8 mouse cellular contexts compared by ENCODE assay signal in genomic region chr6:125137002-125137671, GRCm38 (mm10). TPM values are rescaled to one million over a fixed set of nuclear protein-coding genes. Genes with fewer than 3 reads are reported as not detected.
DNase-seq lines count a peak whose midpoint lies in the region; ATAC-seq and TF ChIP-seq lines count a peak whose summit lies in the region.

No protein-coding gene starts in this region.

- H3K27ac ChIP-seq in forebrain, embryonic 12.5 days = no peak overlapping the region
- no peak overlapping the region for H3K27ac ChIP-seq in forebrain, embryonic 15.5 days (replicated peaks)
- H3K27ac ChIP-seq in liver, adult 2 months (replicated peaks; ENCODE audit: insufficient read depth, low read depth, low read length) = no peak overlapping the region
- no peak overlapping the region for H3K27ac ChIP-seq in liver, embryonic 12.5 days
- H3K27ac ChIP-seq in ES-E14 (ENCODE audit: insufficient read depth, low read depth, low read length, poor library complexity, severe bottlenecking) = 0 out of 2 replicates have a peak overlapping the region, but pooled peaks have one; percentile 7

- H3K4me1 ChIP-seq in forebrain, embryonic 12.5 days = peaks cover 13% of the 10 kb centered on the region
- peaks cover 15% of the 10 kb centered on the region for H3K4me1 ChIP-seq in forebrain, embryonic 15.5 days
- H3K4me1 ChIP-seq in liver, adult 2 months (ENCODE audit: control insufficient read depth, insufficient read depth, low read length) = peaks cover 4% of the 10 kb centered on the region; the same call in 1 of the 2 replicates
- H3K4me1 ChIP-seq in liver, embryonic 12.5 days = peaks cover 20% of the 10 kb centered on the region
- peaks cover 0 to 9% of the 10 kb centered on the region in 2 experiments; a peak in 2 of 4 replicates for H3K4me1 ChIP-seq in ES-E14 (ENCODE audit: control insufficient read depth in 2 of 2, insufficient read depth in 2 of 2, low read length in 2 of 2, poor library complexity in 1 of 2)

- no peaks in the 10 kb centered on the region for H3K9me3 ChIP-seq in forebrain, embryonic 12.5 days
- H3K9me3 ChIP-seq in forebrain, embryonic 15.5 days = no peaks in the 10 kb centered on the region
- no peaks in the 10 kb centered on the region for H3K9me3 ChIP-seq in liver, embryonic 12.5 days (replicated peaks)
- no peaks in the 10 kb centered on the region for H3K9me3 ChIP-seq in ES-E14 (ENCODE audit: control insufficient read depth, insufficient read depth, low read depth, low read length)

- no peaks in the 10 kb centered on the region for H3K27me3 ChIP-seq in forebrain, embryonic 12.5 days
- no peaks in the 10 kb centered on the region for H3K27me3 ChIP-seq in forebrain, embryonic 15.5 days
- no peaks in the 10 kb centered on the region for H3K27me3 ChIP-seq in liver, adult 2 months (ENCODE audit: control insufficient read depth, insufficient read depth, low read length)
- no peaks in the 10 kb centered on the region for H3K27me3 ChIP-seq in liver, embryonic 12.5 days (replicated peaks)

- no peak for ATAC-seq in forebrain, embryonic 12.5 days (ENCODE audit: low FRiP score)
- no peak for ATAC-seq in forebrain, embryonic 15.5 days (replicated peaks)
- no peak for ATAC-seq in liver, embryonic 12.5 days
- no peak for ATAC-seq in cerebellum, adult (ENCODE audit: insufficient number of reproducible peaks, low FRiP score, low TSS enrichment)

- H3K4me3 ChIP-seq in forebrain, embryonic 12.5 days (replicated peaks) = no peak overlapping the region
- H3K4me3 ChIP-seq in forebrain, embryonic 15.5 days = no peak overlapping the region
- H3K4me3 ChIP-seq in liver, adult 2 months (ENCODE audit: insufficient read depth, low read depth, low read length) = no peak overlapping the region
- no peak overlapping the region for H3K4me3 ChIP-seq in liver, embryonic 12.5 days
- no peak overlapping the region; a peak in 1 of 4 replicates for H3K4me3 ChIP-seq in ES-E14 (ENCODE audit: insufficient read depth in 1 of 2, low read depth in 1 of 2, low read length in 2 of 2, poor library complexity in 1 of 2, severe bottlenecking in 1 of 2)

- H3K36me3 ChIP-seq in forebrain, embryonic 12.5 days (replicated peaks) = peaks cover 89% of the 10 kb centered on the region
- H3K36me3 ChIP-seq in forebrain, embryonic 15.5 days = peaks cover 82% of the 10 kb centered on the region
- peaks cover 35% of the 10 kb centered on the region; the same call in 1 of the 2 replicates for H3K36me3 ChIP-seq in liver, adult 2 months (ENCODE audit: control insufficient read depth, insufficient read depth, low read length)
- peaks cover 92% of the 10 kb centered on the region for H3K36me3 ChIP-seq in liver, embryonic 12.5 days
- H3K36me3 ChIP-seq in ES-E14 (ENCODE audit: control insufficient read depth, insufficient read depth, low read length, poor library complexity, severe bottlenecking) = peaks cover 84% of the 10 kb centered on the region

- peak; percentile 64 for TF ChIP-seq CTCF in liver, adult 2 months (IDR thresholded peaks at IDR 0.05; ENCODE audit: low read depth, low read length)

- no peak for TF ChIP-seq POLR2A in liver, adult 2 months (IDR thresholded peaks at IDR 0.05; ENCODE audit: extremely low read depth, insufficient read depth, low read length)

- 0 out of 2 replicates have a peak overlapping the region, but pooled peaks have one; percentile 21 for H3K9ac ChIP-seq in forebrain, embryonic 12.5 days
- no peak overlapping the region for H3K9ac ChIP-seq in forebrain, embryonic 15.5 days (replicated peaks)
- H3K9ac ChIP-seq in liver, adult 2 months (ENCODE audit: low read depth, low read length) = no peak overlapping the region
- no peak overlapping the region for H3K9ac ChIP-seq in liver, embryonic 12.5 days
- H3K9ac ChIP-seq in ES-E14 (ENCODE audit: insufficient read depth, low read depth, low read length, poor library complexity, severe bottlenecking) = no peak overlapping the region

- H3K4me2 ChIP-seq in forebrain, embryonic 12.5 days = no peak overlapping the region
- H3K4me2 ChIP-seq in forebrain, embryonic 15.5 days (replicated peaks) = no peak overlapping the region
- H3K4me2 ChIP-seq in liver, embryonic 12.5 days = no peak overlapping the region

- intact Hi-C loops in heart, postnatal 14 days (cut with DNase I) = no loop called here

- in situ Hi-C loops in ES-E14 (cut with MboI; ENCODE audit: low sequenced_read_pairs in 2 of 2, unreplicated experiment in 2 of 2) = no loop called here

- 85% methylated on average over 19 of the region's 19 CpGs for WGBS in forebrain, embryonic 12.5 days
- WGBS in forebrain, embryonic 15.5 days = 85% methylated on average over 19 of the region's 19 CpGs
- 91% methylated on average over 19 of the region's 19 CpGs for WGBS in liver, adult 2 months
- 86% methylated on average over 19 of the region's 19 CpGs for WGBS in liver, embryonic 12.5 days (ENCODE audit: insufficient replicate concordance)

- DNase-seq in liver, adult 2 months (ENCODE audit: extremely low read depth, low read depth, low spot score) = no peak
- no peak for DNase-seq in ES-E14 (ENCODE audit: low read depth, low spot score)
- DNase-seq in heart, postnatal 14 days = peak; percentile 51 to 62
- DNase-seq in retina, postnatal 1 day = peak; percentile 77

- no peaks in the 10 kb centered on the region for H3K79me2 ChIP-seq in liver, adult 2 months (ENCODE audit: control insufficient read depth, insufficient read depth, low read length)

TF ChIP-seq in ES-E14, 5 proteins besides CTCF, POLR2A, EP300 and RAD21:
- no peak for TF ChIP-seq CHD2 (IDR thresholded peaks at IDR 0.05; ENCODE audit: low read depth, low read length)
- 0 out of 2 replicates have a peak, but pooled peaks have one; percentile 11 for TF ChIP-seq MAFK (IDR thresholded peaks at IDR 0.05; ENCODE audit: insufficient read depth, low read depth, low read length)

RNA-seq across cellular contexts. Expression of gene Nop2, which starts 5.4 kb away (rescaled TPM):
- polyA plus RNA-seq in forebrain, embryonic 12.5 days (2016; fragmentation: Nextera tagmentation; extraction: Ambion mirVana) = 62.9 and 63.6 TPM in 2 replicates
- 51.1 and 51.8 TPM in 2 replicates for polyA plus RNA-seq in forebrain, embryonic 15.5 days (2015; fragmentation: Nextera tagmentation; extraction: Ambion mirVana)
- 8.2 and 9.7 TPM in 2 replicates for total RNA-seq in liver, adult 2 months (2014; rRNA removed)
- polyA plus RNA-seq in liver, adult 2 months (2012; rRNA removed) = 7.7 and 11.0 TPM in 2 replicates
- polyA plus RNA-seq in liver, embryonic 12.5 days (2016; fragmentation: Nextera tagmentation; extraction: Ambion mirVana) = 83.1 and 85.3 TPM in 2 replicates
- 159 and 174 TPM in 2 replicates for total RNA-seq in ES-E14 (2012; rRNA removed)
- 10 to 100 TPM; 16.2 to 19.9 TPM for total RNA-seq in heart, postnatal 14 days (2021)

RNA-seq across cellular contexts. Expression of gene Iffo1, which starts 7.9 kb away (rescaled TPM):
- polyA plus RNA-seq in forebrain, embryonic 12.5 days (2016; fragmentation: Nextera tagmentation; extraction: Ambion mirVana) = 15.9 and 16.0 TPM in 2 replicates
- polyA plus RNA-seq in forebrain, embryonic 15.5 days (2015; fragmentation: Nextera tagmentation; extraction: Ambion mirVana) = 18.9 and 21.0 TPM in 2 replicates
- 2.5 and 2.6 TPM in 2 replicates for total RNA-seq in liver, adult 2 months (2014; rRNA removed)
- 7.5 and 9.9 TPM in 2 replicates for polyA plus RNA-seq in liver, adult 2 months (2012; rRNA removed)
- polyA plus RNA-seq in liver, embryonic 12.5 days (2016; fragmentation: Nextera tagmentation; extraction: Ambion mirVana) = 6.6 and 7.3 TPM in 2 replicates
- total RNA-seq in ES-E14 (2012; rRNA removed) = 15.1 and 16.5 TPM in 2 replicates
- total RNA-seq in heart, postnatal 14 days (2021) = 10 to 100 TPM in 1 of 2 experiments, 1 to 10 TPM in 1; 10.0 to 16.1 TPM

RNA-seq across cellular contexts. Expression of gene Gapdh, which starts 29.1 kb away (rescaled TPM):
- 2,231 and 2,319 TPM in 2 replicates for polyA plus RNA-seq in forebrain, embryonic 12.5 days (2016; fragmentation: Nextera tagmentation; extraction: Ambion mirVana)
- 1,461 and 1,493 TPM in 2 replicates for polyA plus RNA-seq in forebrain, embryonic 15.5 days (2015; fragmentation: Nextera tagmentation; extraction: Ambion mirVana)
- total RNA-seq in liver, adult 2 months (2014; rRNA removed) = 1,072 and 1,474 TPM in 2 replicates
- polyA plus RNA-seq in liver, adult 2 months (2012; rRNA removed) = 2,601 and 2,951 TPM in 2 replicates
- 1,499 and 1,575 TPM in 2 replicates for polyA plus RNA-seq in liver, embryonic 12.5 days (2016; fragmentation: Nextera tagmentation; extraction: Ambion mirVana)
- 2,407 and 2,462 TPM in 2 replicates for total RNA-seq in ES-E14 (2012; rRNA removed)
- 1,000 to 10,000 TPM; 3,924 to 4,148 TPM for total RNA-seq in heart, postnatal 14 days (2021)

RNA-seq across cellular contexts. Expression of gene Chd4, which starts 41.4 kb away (rescaled TPM):
- 120 and 124 TPM in 2 replicates for polyA plus RNA-seq in forebrain, embryonic 12.5 days (2016; fragmentation: Nextera tagmentation; extraction: Ambion mirVana)
- 98.9 and 112 TPM in 2 replicates for polyA plus RNA-seq in forebrain, embryonic 15.5 days (2015; fragmentation: Nextera tagmentation; extraction: Ambion mirVana)
- total RNA-seq in liver, adult 2 months (2014; rRNA removed) = 30.0 and 30.5 TPM in 2 replicates
- polyA plus RNA-seq in liver, adult 2 months (2012; rRNA removed) = 14.0 and 14.4 TPM in 2 replicates
- 38.3 and 40.5 TPM in 2 replicates for polyA plus RNA-seq in liver, embryonic 12.5 days (2016; fragmentation: Nextera tagmentation; extraction: Ambion mirVana)
- total RNA-seq in ES-E14 (2012; rRNA removed) = 344 and 351 TPM in 2 replicates
- total RNA-seq in heart, postnatal 14 days (2021) = 100 to 1,000 TPM; 141 to 145 TPM

RNA-seq across cellular contexts. Expression of gene Ncapd2, which starts 54.4 kb away (rescaled TPM):
- polyA plus RNA-seq in forebrain, embryonic 12.5 days (2016; fragmentation: Nextera tagmentation; extraction: Ambion mirVana) = 221 and 246 TPM in 2 replicates
- 98.5 and 99.5 TPM in 2 replicates for polyA plus RNA-seq in forebrain, embryonic 15.5 days (2015; fragmentation: Nextera tagmentation; extraction: Ambion mirVana)
- 2.4 and 4.6 TPM in 2 replicates for total RNA-seq in liver, adult 2 months (2014; rRNA removed)
- polyA plus RNA-seq in liver, adult 2 months (2012; rRNA removed) = 3.5 and 5.3 TPM in 2 replicates
- 132 and 138 TPM in 2 replicates for polyA plus RNA-seq in liver, embryonic 12.5 days (2016; fragmentation: Nextera tagmentation; extraction: Ambion mirVana)
- total RNA-seq in ES-E14 (2012; rRNA removed) = 159 and 187 TPM in 2 replicates
- 10 to 100 TPM; 28.1 to 33.4 TPM for total RNA-seq in heart, postnatal 14 days (2021)

Comparison
In these comparisons a context has a peak if more than half of its experiments do, and no peak if none do; other contexts are left out.
1. DNase-seq: peak in heart, postnatal 14 days (2 of 2) and retina, postnatal 1 day (single experiment); none in liver, adult 2 months (single experiment) and ES-E14 (single experiment).